Mouse (Mus musculus): Measurements from ENCODE around the gene Spata21. TPM values are rescaled to one million over a fixed set of nuclear protein-coding genes. Genes with fewer than 3 reads are reported as not detected.

Spata21 gene
- polyA plus RNA-seq, 1 experiment from 2014 or later: 0.31 TPM

Other genes starting within 250 kb of the Spata21 start
- gene Padi1, start 242.6 kb upstream of the Spata21 start, polyA plus RNA-seq (2016; fragmentation: Nextera tagmentation; extraction: Ambion mirVana): 0.06 TPM in 1 of 2 replicates, not detected in the other
- 0.39 and 0.89 TPM in 2 replicates for gene Padi2, start 182.0 kb upstream of the Spata21 start, polyA plus RNA-seq (2016; fragmentation: Nextera tagmentation; extraction: Ambion mirVana)
- gene Sdhb, start 127.1 kb upstream of the Spata21 start, polyA plus RNA-seq (2016; fragmentation: Nextera tagmentation; extraction: Ambion mirVana): 394 and 399 TPM in 2 replicates
- 93.4 and 97.2 TPM in 2 replicates for gene Atp13a2, start 101.5 kb upstream of the Spata21 start, polyA plus RNA-seq (2016; fragmentation: Nextera tagmentation; extraction: Ambion mirVana)
- gene Mfap2, start 77.9 kb upstream of the Spata21 start, polyA plus RNA-seq (2016; fragmentation: Nextera tagmentation; extraction: Ambion mirVana): 240 and 287 TPM in 2 replicates
- 14.2 and 15.9 TPM in 2 replicates for gene Crocc, start 27.8 kb upstream of the Spata21 start, polyA plus RNA-seq (2016; fragmentation: Nextera tagmentation; extraction: Ambion mirVana)
- 54.7 and 56.8 TPM in 2 replicates for gene Necap2, start 10.0 kb upstream of the Spata21 start, polyA plus RNA-seq (2016; fragmentation: Nextera tagmentation; extraction: Ambion mirVana)
- 28.5 and 33.9 TPM in 2 replicates for gene Szrd1, start 51.4 kb downstream of the Spata21 start, polyA plus RNA-seq (2016; fragmentation: Nextera tagmentation; extraction: Ambion mirVana)
- 26.6 and 27.0 TPM in 2 replicates for gene Fbxo42, start 59.6 kb downstream of the Spata21 start, polyA plus RNA-seq (2016; fragmentation: Nextera tagmentation; extraction: Ambion mirVana)
- 6.4 and 7.1 TPM in 2 replicates for gene Rsg1, start 125.6 kb downstream of the Spata21 start, polyA plus RNA-seq (2016; fragmentation: Nextera tagmentation; extraction: Ambion mirVana)
- gene Arhgef19, start 151.2 kb downstream of the Spata21 start, polyA plus RNA-seq (2016; fragmentation: Nextera tagmentation; extraction: Ambion mirVana): 2.1 and 2.7 TPM in 2 replicates
- 6.5 and 7.8 TPM in 2 replicates for gene Epha2, start 212.9 kb downstream of the Spata21 start, polyA plus RNA-seq (2016; fragmentation: Nextera tagmentation; extraction: Ambion mirVana)

Data from midbrain, embryonic 12.5 days (tissue).